Mouse (Mus musculus): Measurements from ENCODE around the gene Rpl13a.

GRCm38 (mm10) chr7:45100046-45100445 is 28.5 kb downstream of the Rpl13a start:
- TF ChIP-seq CTCF (IDR thresholded peaks at IDR 0.05; ENCODE audit: insufficient read depth, low read length): no peak
- TF ChIP-seq POLR2A (IDR thresholded peaks at IDR 0.05; ENCODE audit: borderline replicate concordance, extremely low read depth, low read depth, low read length): no peak

Measured in lung, adult 2 months (tissue).